Comparison of ENCODE assay signal across 24 mouse cellular contexts in the genomic region with DNA sequence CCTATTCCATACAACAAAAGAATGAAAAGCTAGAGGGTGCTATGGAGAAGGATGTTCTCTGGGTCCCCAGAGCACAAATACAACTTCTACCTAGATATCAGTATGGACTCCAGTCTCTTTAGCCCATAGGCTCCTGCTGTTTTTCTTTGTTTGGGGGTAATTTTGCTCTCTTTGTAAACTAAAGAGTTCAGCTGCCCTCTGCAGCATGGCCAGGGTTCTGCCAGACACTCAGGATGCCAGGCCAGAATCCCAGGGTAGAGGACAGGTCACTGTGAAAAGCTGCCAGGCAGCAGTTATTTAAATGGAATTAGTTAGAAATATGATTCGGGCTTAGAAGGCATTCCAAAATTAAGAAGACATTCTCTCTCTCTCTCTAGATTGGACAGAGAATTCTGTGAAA. TPM values are rescaled to one million over a fixed set of nuclear protein-coding genes. Genes with fewer than 3 reads are reported as not detected.
A peak's percentile ranks its signal among the peaks of the same experiment; 100 is the strongest.
DNase-seq lines count a peak whose midpoint lies in the region; TF ChIP-seq lines count a peak whose summit lies in the region.
"Had no signal": no experiment of that assay in that cellular context is flagged by ENCODE, and none has a peak within 500 bp of the region (broad histone marks: within the 10 kb centered on the region; RNA-seq: fewer than 3 reads in every experiment).

No protein-coding gene starts in this region.

- peak; percentile 32 for DNase-seq in cerebellum, adult 11 months
- DNase-seq in cerebellum, adult 11-12 months = no peak
- peak; percentile 11 for DNase-seq in left cerebral cortex, postnatal 4 days
- DNase-seq in left cerebral cortex, adult 18-20 months (ENCODE audit: low spot score in 2 of 2) = no peak
- DNase-seq in cerebellum, adult 2 months = peak; percentile 52 to 66
- DNase-seq in cerebellum, postnatal 25 days = peak; percentile 52 to 65
- DNase-seq in embryonic facial prominence, embryonic 10.5 days (ENCODE audit: low spot score) = no peak
- DNase-seq in layer of hippocampus, postnatal 10 days (ENCODE audit: low spot score in 2 of 2) = no peak
- DNase-seq: adrenal gland, adult 2 months; heart, postnatal 36 days; kidney, adult 2 months; kidney, postnatal 14 days; liver, embryonic 13.5 days; lung, adult 2 months; midbrain, embryonic 14.5 days; retina, postnatal 1 day; right cerebral cortex, postnatal 25 days; thymus, postnatal 14 days had no signal

- H3K27ac ChIP-seq in cerebellum, adult 2 months (ENCODE audit: insufficient read depth, low read length) = no peak overlapping the region
- no peak overlapping the region for H3K27ac ChIP-seq in embryonic facial prominence, embryonic 10.5 days (replicated peaks)
- H3K27ac ChIP-seq: forebrain, embryonic 15.5 days; heart, embryonic 13.5 days; hindbrain, embryonic 14.5 days; limb, embryonic 12.5 days; liver, embryonic 13.5 days; neural tube, embryonic 13.5 days had no signal

- H3K27me3 ChIP-seq in cerebellum, adult 2 months (ENCODE audit: control insufficient read depth, insufficient read depth, low read length) = no peaks in the 10 kb centered on the region
- no peaks in the 10 kb centered on the region for H3K27me3 ChIP-seq in embryonic facial prominence, embryonic 10.5 days (replicated peaks; ENCODE audit: low read depth, poor library complexity, severe bottlenecking)
- H3K27me3 ChIP-seq: forebrain, embryonic 15.5 days; heart, embryonic 13.5 days; limb, embryonic 12.5 days; liver, embryonic 13.5 days; neural tube, embryonic 13.5 days had no signal

- TF ChIP-seq CTCF in cerebellum, adult 2 months (IDR thresholded peaks at IDR 0.05; ENCODE audit: borderline replicate concordance, insufficient read depth, low read depth, low read length) = peak; percentile 41; the same call in 1 of the 2 replicates

- intact Hi-C loops in left cerebral cortex, postnatal 4 days (cut with DNase I) = no loop called here

- 8% methylated on average over 1 of the region's 1 CpGs for WGBS in cerebellum, adult 2 months
- WGBS in embryonic facial prominence, embryonic 10.5 days = 87% methylated on average over 1 of the region's 1 CpGs

- H3K4me1 ChIP-seq in cerebellum, adult 2 months (ENCODE audit: control insufficient read depth, insufficient read depth, low read length) = no peaks in the 10 kb centered on the region; the same call in 1 of the 2 replicates
- no peaks in the 10 kb centered on the region for H3K4me1 ChIP-seq in embryonic facial prominence, embryonic 10.5 days
- H3K4me1 ChIP-seq: forebrain, embryonic 15.5 days; heart, embryonic 13.5 days; limb, embryonic 12.5 days; liver, embryonic 13.5 days; neural tube, embryonic 13.5 days had no signal

- no peak overlapping the region for H3K4me3 ChIP-seq in cerebellum, adult 2 months (replicated peaks; ENCODE audit: insufficient read depth, low read depth, low read length)
- no peak overlapping the region for H3K4me3 ChIP-seq in embryonic facial prominence, embryonic 10.5 days
- H3K4me3 ChIP-seq: forebrain, embryonic 15.5 days; heart, embryonic 13.5 days; limb, embryonic 12.5 days; liver, embryonic 13.5 days; myocyte; neural tube, embryonic 13.5 days had no signal

- H3K9me3 ChIP-seq in embryonic facial prominence, embryonic 10.5 days = no peaks in the 10 kb centered on the region
- H3K9me3 ChIP-seq: forebrain, embryonic 15.5 days; heart, embryonic 13.5 days; limb, embryonic 12.5 days; liver, embryonic 13.5 days; neural tube, embryonic 13.5 days had no signal

- no peak for TF ChIP-seq POLR2A in cerebellum, adult 2 months (IDR thresholded peaks at IDR 0.05; ENCODE audit: borderline replicate concordance, insufficient read depth, low read length)

- peaks cover 75% of the 10 kb centered on the region for H3K36me3 ChIP-seq in embryonic facial prominence, embryonic 10.5 days (replicated peaks)
- H3K36me3 ChIP-seq: liver, embryonic 13.5 days had no signal

RNA-seq across cellular contexts. Expression of a gene that starts 22.9 kb away (rescaled TPM):
- 10 to 100 TPM; 11.4 to 11.5 TPM for total RNA-seq in left cerebral cortex, postnatal 4 days (2021)
- total RNA-seq in left cerebral cortex, adult 18-20 months (2021) = 10 to 100 TPM; 36.7 to 40.9 TPM
- 137 and 143 TPM in 2 replicates for polyA plus RNA-seq in cerebellum, adult 2 months (2012; rRNA removed)
- polyA plus RNA-seq in embryonic facial prominence, embryonic 10.5 days (2016; fragmentation: Nextera tagmentation; extraction: Ambion mirVana) = 5.3 and 7.2 TPM in 2 replicates
- total RNA-seq in layer of hippocampus, postnatal 10 days (2021) = 10 to 100 TPM; 15.3 to 17.5 TPM

RNA-seq across cellular contexts. Expression of a gene that starts 47.4 kb away (rescaled TPM):
- total RNA-seq in left cerebral cortex, postnatal 4 days (2021) = 10 to 100 TPM; 75.4 to 82.8 TPM
- total RNA-seq in left cerebral cortex, adult 18-20 months (2021) = 10 to 100 TPM; 19.9 to 20.9 TPM
- polyA plus RNA-seq in cerebellum, adult 2 months (2012; rRNA removed) = 31.2 and 35.6 TPM in 2 replicates
- polyA plus RNA-seq in embryonic facial prominence, embryonic 10.5 days (2016; fragmentation: Nextera tagmentation; extraction: Ambion mirVana) = 32.2 and 32.4 TPM in 2 replicates
- total RNA-seq in layer of hippocampus, postnatal 10 days (2021) = 10 to 100 TPM; 32.3 to 44.3 TPM

Comparison
In these comparisons a context has a peak if more than half of its experiments do, and no peak if none do; other contexts are left out.
1. DNase-seq: peak in cerebellum, adult 11 months (single experiment), left cerebral cortex, postnatal 4 days (single experiment), cerebellum, adult 2 months (2 of 2) and cerebellum, postnatal 25 days (2 of 2); none in cerebellum, adult 11-12 months (single experiment), left cerebral cortex, adult 18-20 months (0 of 2), embryonic facial prominence, embryonic 10.5 days (single experiment) and layer of hippocampus, postnatal 10 days (0 of 2).